Mouse (Mus musculus): ENCODE data around the gene Rheb. TPM values are rescaled to one million over a fixed set of nuclear protein-coding genes. Genes with fewer than 3 reads are reported as not detected.
A peak's percentile ranks its signal among the peaks of the same experiment; 100 is the strongest.
"Not testable (repeated sequence)": the region's sequence is repeated elsewhere in the genome, so short reads cannot be mapped to it uniquely, and the experiment has no call there.

The Rheb gene
- polyA plus RNA-seq, 1 experiment: 10.8 TPM

DNA sequence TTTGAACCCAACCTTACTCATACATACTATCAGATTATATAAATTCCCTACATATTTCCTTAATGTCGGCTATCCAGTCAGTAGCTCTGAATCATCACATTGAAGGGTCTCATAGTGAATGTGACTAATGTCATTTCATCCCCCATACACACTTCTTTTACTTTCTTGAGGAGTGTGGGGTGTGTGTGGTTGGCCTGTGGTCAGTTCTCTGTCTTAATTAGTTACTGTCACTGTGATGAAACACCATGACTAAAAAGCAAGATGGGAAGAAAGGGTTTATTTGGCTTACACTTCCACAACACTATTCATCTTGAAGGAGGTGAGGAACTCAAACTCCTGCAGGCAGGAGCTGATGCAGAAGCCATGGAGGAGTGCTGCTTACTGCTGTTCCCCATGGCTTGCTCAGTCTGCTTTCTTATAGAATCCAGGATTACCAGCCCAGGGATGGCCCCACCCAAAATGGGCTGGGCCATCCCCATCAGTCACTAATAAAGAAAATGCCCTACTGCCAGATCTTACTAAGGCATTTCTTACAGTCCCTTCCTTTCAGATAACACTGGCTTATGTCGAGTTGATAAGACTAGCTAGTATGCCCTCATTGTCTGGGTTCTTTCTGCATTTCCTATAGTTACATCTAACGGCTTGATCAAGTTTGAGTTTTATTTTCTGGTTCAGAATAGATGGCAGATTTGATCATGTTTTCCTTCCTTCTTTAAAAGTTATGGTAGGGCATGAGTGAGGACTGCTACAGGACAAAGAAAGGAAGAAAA, 17.5 kb upstream of the Rheb start:
- no peak for TF ChIP-seq POLR2A (IDR thresholded peaks at IDR 0.05; ENCODE audit: control insufficient read depth, low read depth, low read length)
- TF ChIP-seq CTCF (IDR thresholded peaks at IDR 0.05; ENCODE audit: control insufficient read depth, insufficient read depth, insufficient replicate concordance, low read depth, low read length): no peak
- Histone ChIP-seq H3K27ac (ENCODE audit: control insufficient read depth, insufficient read depth, low read depth, low read length) (no peak overlapping the region), H3K27me3 (ENCODE audit: control insufficient read depth, insufficient read depth, low read length) (no peaks in the 10 kb centered on the region), H3K4me1 (ENCODE audit: control insufficient read depth, insufficient read depth, low read length) (no peaks in the 10 kb centered on the region), H3K36me3 (ENCODE audit: control insufficient read depth, insufficient read depth, low read length) (no peaks in the 10 kb centered on the region), H3K4me3 (ENCODE audit: control insufficient read depth, low read depth, low read length) (no peak overlapping the region)

DNA sequence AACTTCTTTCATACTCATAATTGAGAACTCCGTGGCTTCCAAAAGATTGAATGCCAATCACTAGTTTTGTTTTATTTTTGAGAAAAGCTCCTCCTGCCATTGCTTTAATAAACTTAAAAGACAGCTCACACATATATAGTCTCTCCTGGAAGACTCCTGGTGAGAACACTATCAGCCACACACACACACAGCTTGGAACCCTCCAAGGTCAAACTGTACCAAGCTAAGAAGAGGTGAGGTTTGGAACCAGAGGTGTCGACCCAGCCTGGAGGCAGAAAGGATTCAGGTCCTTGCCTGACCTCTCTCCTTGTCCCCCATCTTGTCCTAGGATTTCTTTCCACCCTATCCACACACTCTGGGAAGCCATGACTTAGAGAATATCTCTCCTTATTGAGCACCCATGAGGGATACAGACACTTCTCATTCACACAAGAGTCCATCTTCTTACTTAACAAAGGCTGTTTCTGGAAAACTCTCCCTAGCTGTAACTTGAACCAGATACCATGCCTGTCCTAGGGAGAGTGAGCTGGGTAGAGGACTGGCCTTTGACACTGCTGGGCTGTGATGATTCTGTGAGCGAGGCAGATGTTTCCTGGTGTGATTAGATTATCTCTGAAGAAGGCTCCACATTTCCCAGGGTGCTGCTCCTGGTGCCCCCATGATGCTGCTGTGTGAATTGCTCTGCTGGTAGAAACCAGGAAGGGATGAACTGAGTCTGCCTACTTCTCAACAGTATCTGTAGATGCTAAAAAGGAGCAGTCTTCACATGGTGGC, 12.6 kb upstream of the Rheb start:
- H3K27me3 ChIP-seq (ENCODE audit: control insufficient read depth, insufficient read depth, low read length): no peaks in the 10 kb centered on the region
- TF ChIP-seq POLR2A (IDR thresholded peaks at IDR 0.05; ENCODE audit: control insufficient read depth, low read depth, low read length) (no peak), CTCF (IDR thresholded peaks at IDR 0.05; ENCODE audit: control insufficient read depth, insufficient read depth, insufficient replicate concordance, low read depth, low read length) (no peak)
- no peak overlapping the region for H3K27ac ChIP-seq (ENCODE audit: control insufficient read depth, insufficient read depth, low read depth, low read length)
- H3K4me1 ChIP-seq (ENCODE audit: control insufficient read depth, insufficient read depth, low read length): no peaks in the 10 kb centered on the region
- H3K36me3 ChIP-seq (ENCODE audit: control insufficient read depth, insufficient read depth, low read length): no peaks in the 10 kb centered on the region
- H3K4me3 ChIP-seq (ENCODE audit: control insufficient read depth, low read depth, low read length): no peak overlapping the region

GRCm38 (mm10) chr5:24854256-24854655, 11.8 kb upstream of the Rheb start:
- no peaks in the 10 kb centered on the region for H3K27me3 ChIP-seq (ENCODE audit: control insufficient read depth, insufficient read depth, low read length)
- H3K27ac ChIP-seq (ENCODE audit: control insufficient read depth, insufficient read depth, low read depth, low read length): no peak overlapping the region
- H3K36me3 ChIP-seq (ENCODE audit: control insufficient read depth, insufficient read depth, low read length): no peaks in the 10 kb centered on the region
- TF ChIP-seq CTCF (IDR thresholded peaks at IDR 0.05; ENCODE audit: control insufficient read depth, insufficient read depth, insufficient replicate concordance, low read depth, low read length) (no peak), POLR2A (IDR thresholded peaks at IDR 0.05; ENCODE audit: control insufficient read depth, low read depth, low read length) (no peak)
- no peak overlapping the region for H3K4me3 ChIP-seq (ENCODE audit: control insufficient read depth, low read depth, low read length)
- H3K4me1 ChIP-seq (ENCODE audit: control insufficient read depth, insufficient read depth, low read length): no peaks in the 10 kb centered on the region

DNA sequence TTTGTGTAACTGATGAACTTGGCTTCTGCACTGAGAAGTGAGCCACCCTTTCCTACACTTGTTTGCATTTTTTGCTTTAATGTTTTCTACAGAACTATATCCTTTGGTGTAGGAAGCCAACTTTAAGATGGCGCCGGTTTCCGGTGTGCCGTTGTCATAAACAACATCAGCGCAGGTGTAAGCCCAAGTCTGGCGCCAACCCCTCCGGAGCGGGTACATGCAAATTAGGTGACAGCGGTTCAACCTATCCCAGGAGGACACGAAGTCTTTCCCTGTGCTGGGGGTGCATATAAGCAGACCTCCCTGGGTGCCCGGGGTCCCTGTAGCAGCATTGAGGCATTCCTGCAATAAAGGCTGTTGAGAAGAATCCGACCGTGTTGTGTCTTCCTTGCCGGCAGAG, 5.8 kb upstream of the Rheb start:
- H3K27ac ChIP-seq (ENCODE audit: control insufficient read depth, insufficient read depth, low read depth, low read length); H3K27me3 ChIP-seq (ENCODE audit: control insufficient read depth, insufficient read depth, low read length); H3K36me3 ChIP-seq (ENCODE audit: control insufficient read depth, insufficient read depth, low read length); H3K4me1 ChIP-seq (ENCODE audit: control insufficient read depth, insufficient read depth, low read length): not testable (repeated sequence)
- peak overlapping the region; percentile 13 for H3K4me3 ChIP-seq (ENCODE audit: control insufficient read depth, low read depth, low read length)

DNA sequence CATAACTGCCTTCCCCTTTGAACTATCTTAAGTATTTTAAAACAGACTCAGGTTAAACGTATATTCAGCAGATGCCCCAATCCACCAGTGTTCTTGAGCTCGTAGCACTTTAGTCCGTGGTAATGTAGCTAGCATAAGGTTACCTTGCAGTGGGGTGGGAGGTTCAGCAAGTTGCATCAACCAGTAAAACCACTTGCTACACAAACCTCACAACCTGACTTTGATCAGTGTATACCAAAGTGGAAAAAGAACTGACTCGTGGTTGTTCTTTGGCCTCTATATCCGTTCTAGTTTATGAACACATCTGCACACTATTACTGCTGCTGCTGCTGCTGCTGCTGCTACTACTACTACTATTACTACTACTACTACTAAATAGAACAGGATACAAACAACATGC, 1.4 kb upstream of the Rheb start:
- H3K27ac ChIP-seq (ENCODE audit: control insufficient read depth, insufficient read depth, low read depth, low read length): peak overlapping the region; percentile 99
- TF ChIP-seq POLR2A (IDR thresholded peaks at IDR 0.05; ENCODE audit: control insufficient read depth, low read depth, low read length): no peak
- TF ChIP-seq CTCF (IDR thresholded peaks at IDR 0.05; ENCODE audit: control insufficient read depth, insufficient read depth, insufficient replicate concordance, low read depth, low read length): no peak
- no peaks in the 10 kb centered on the region for H3K27me3 ChIP-seq (ENCODE audit: control insufficient read depth, insufficient read depth, low read length)
- H3K36me3 ChIP-seq (ENCODE audit: control insufficient read depth, insufficient read depth, low read length): no peaks in the 10 kb centered on the region
- H3K4me3 ChIP-seq (ENCODE audit: control insufficient read depth, low read depth, low read length): no peak overlapping the region
- H3K4me1 ChIP-seq (ENCODE audit: control insufficient read depth, insufficient read depth, low read length): peaks cover 19% of the 10 kb centered on the region

GRCm38 (mm10) chr5:24843103-24843475, 665 bp upstream of the Rheb start:
- Histone ChIP-seq H3K4me3 (ENCODE audit: control insufficient read depth, low read depth, low read length) (peak overlapping the region; percentile 93), H3K27me3 (ENCODE audit: control insufficient read depth, insufficient read depth, low read length) (no peaks in the 10 kb centered on the region), H3K36me3 (ENCODE audit: control insufficient read depth, insufficient read depth, low read length) (no peaks in the 10 kb centered on the region), H3K27ac (ENCODE audit: control insufficient read depth, insufficient read depth, low read depth, low read length) (peak overlapping the region; percentile 99), H3K4me1 (ENCODE audit: control insufficient read depth, insufficient read depth, low read length) (peaks cover 17% of the 10 kb centered on the region)
- TF ChIP-seq POLR2A (IDR thresholded peaks at IDR 0.05; ENCODE audit: control insufficient read depth, low read depth, low read length) (no peak), CTCF (IDR thresholded peaks at IDR 0.05; ENCODE audit: control insufficient read depth, insufficient read depth, insufficient replicate concordance, low read depth, low read length) (no peak)

- H3K36me3 ChIP-seq (ENCODE audit: control insufficient read depth, insufficient read depth, low read length): no peaks in the 10 kb centered on the region
- peaks cover 17% of the 10 kb centered on the region for H3K4me1 ChIP-seq (ENCODE audit: control insufficient read depth, insufficient read depth, low read length)
- no peaks in the 10 kb centered on the region for H3K27me3 ChIP-seq (ENCODE audit: control insufficient read depth, insufficient read depth, low read length)
- H3K27ac ChIP-seq (ENCODE audit: control insufficient read depth, insufficient read depth, low read depth, low read length): peak overlapping the region; percentile 96
- H3K4me3 ChIP-seq (ENCODE audit: control insufficient read depth, low read depth, low read length): peak overlapping the region; percentile 92
- TF ChIP-seq CTCF (IDR thresholded peaks at IDR 0.05; ENCODE audit: control insufficient read depth, insufficient read depth, insufficient replicate concordance, low read depth, low read length) (no peak), POLR2A (IDR thresholded peaks at IDR 0.05; ENCODE audit: control insufficient read depth, low read depth, low read length) (no peak)
Observed at GRCm38 (mm10) chr5:24841662-24842273, 656 bp downstream of the Rheb start.
